Mouse (Mus musculus) kidney, postnatal 0 days (tissue): ENCODE results near the gene Pfn3. TPM values are rescaled to one million over a fixed set of nuclear protein-coding genes. Genes with fewer than 3 reads are reported as not detected.
"Not testable (repeated sequence)": the region's sequence is repeated elsewhere in the genome, so short reads cannot be mapped to it uniquely, and the experiment has no call there.

ENCODE experiments used
- ATAC-seq: fragments of 200-750 bp; cut with Nextera tagmentation; replicated peaks from 2 replicates; pipeline ENCODE4 v1.8.0; 2017; ENCODE audit warnings: low read depth, moderate number of reproducible peaks, moderate TSS enrichment, moderate library complexity; ENCODE audit not compliant: low FRiP score
- DNase-seq: peaks from one replicate; pipeline ENCODE4 v3.0.0-alpha.2; 2016; ENCODE audit warnings: low spot score
- H3K27ac ChIP-seq: fragments of 300-500 bp; sonication (generic); 2 replicates; pipeline ENCODE4 v1.5.1; 2014; ENCODE audit warnings: mild to moderate bottlenecking
- H3K27me3 ChIP-seq: fragments of 300-500 bp; sonication (generic); 2 replicates; pipeline ENCODE4 v1.6.1; 2014; ENCODE audit warnings: low read length, mixed read lengths; ENCODE audit not compliant: insufficient read depth
- H3K36me3 ChIP-seq: fragments of 300-500 bp; sonication (generic); 2 replicates; pipeline ENCODE4 v1.6.1; 2014; ENCODE audit warnings: low read length, mixed read lengths; ENCODE audit not compliant: insufficient read depth
- H3K4me1 ChIP-seq: fragments of 300-500 bp; sonication (generic); replicated peaks from 2 replicates; pipeline ENCODE4 v1.6.1; 2014; ENCODE audit warnings: antibody characterized with exemption, low read length, mixed read lengths; ENCODE audit not compliant: insufficient read depth
- H3K4me2 ChIP-seq: fragments of 300-500 bp; sonication (generic); 2 replicates; pipeline ENCODE4 v1.6.1; 2014; ENCODE audit warnings: mild to moderate bottlenecking, low read length, moderate library complexity, mixed read lengths
- H3K4me3 ChIP-seq: fragments of 300-500 bp; sonication (generic); replicated peaks from 2 replicates; pipeline ENCODE4 v1.5.1; 2014; ENCODE audit warnings: low read depth, low read length
- H3K9ac ChIP-seq: fragments of 300-500 bp; sonication (generic); 2 replicates; pipeline ENCODE4 v1.6.1; 2014; ENCODE audit warnings: low read depth, low read length
- H3K9me3 ChIP-seq: fragments of 300-500 bp; sonication (generic); replicated peaks from 2 replicates; pipeline ENCODE4 v1.6.1; 2016; ENCODE audit warnings: low read length, inconsistent platforms, mixed read lengths
- CTCF ChIP-seq: IDR thresholded peaks from 2 replicates; pipeline ENCODE4 v1.5.1; 2016; ENCODE audit warnings: antibody characterized with exemption, low read depth, mild to moderate bottlenecking, moderate library complexity
- WGBS: fragments of 180-500 bp; shearing (Covaris S2); extraction: QIAGEN DNeasy Blood & Tissue Kit; methylation state at CpG from one replicate; pipeline ENCODE4 v1.1.7; 2014; 5-methylcytosine and 5-hydroxymethylcytosine counted together
- polyA plus RNA-seq: library from polyadenylated mRNA; unstranded; fragments of >200 nt; fragmentation: Nextera tagmentation; extraction: Ambion mirVana; gene quantifications from 2 replicates; pipeline ENCODE4 v1.2.1, GENCODE M21; 2015

Pfn3 gene
- polyA plus RNA-seq, 1 experiment from 2014 or later: not detected

DNA sequence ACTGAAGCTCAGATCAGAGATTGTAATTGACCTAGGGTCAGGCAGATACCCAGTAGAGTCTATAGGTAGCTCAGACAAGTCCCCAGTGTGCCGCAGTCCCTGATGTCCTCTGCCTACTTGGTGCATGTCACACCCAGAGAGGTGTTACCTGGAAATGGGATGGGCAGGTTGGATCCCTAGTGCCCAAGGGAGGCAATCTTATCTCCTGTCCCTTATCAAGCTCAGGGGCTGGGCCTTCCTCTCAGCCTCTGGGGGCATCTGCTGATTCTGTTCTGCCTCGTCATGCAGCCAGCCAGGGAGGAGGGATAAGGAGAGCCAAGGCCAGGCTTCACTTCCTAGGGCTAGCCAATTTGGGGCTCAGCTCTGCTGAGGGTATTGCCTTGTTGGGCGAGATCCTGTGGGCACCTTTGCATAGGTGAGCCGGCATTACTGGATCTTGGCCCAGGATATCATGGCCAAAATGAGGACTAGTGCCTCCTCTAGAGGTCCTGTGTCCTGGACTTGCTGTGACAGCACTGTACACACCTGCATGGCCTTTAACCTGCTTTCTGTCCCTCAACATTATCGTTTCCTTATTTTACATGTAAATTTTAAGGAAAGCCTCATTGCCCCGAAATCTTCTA, 31.6 kb upstream of the Pfn3 start:
- no peak for TF ChIP-seq CTCF
- Histone ChIP-seq H3K9me3 (no peaks in the 10 kb centered on the region), H3K9ac (peak overlapping the region; percentile 93), H3K27me3 (no peaks in the 10 kb centered on the region), H3K4me2 (peak overlapping the region; percentile 87), H3K36me3 (peaks cover 13% of the 10 kb centered on the region), H3K4me1 (peaks cover 15% of the 10 kb centered on the region), H3K4me3 (peak overlapping the region; percentile 75; the same call in 1 of the 2 replicates), H3K27ac (no peak overlapping the region)
- ATAC-seq: no peak
- WGBS: 76% methylated on average over 6 of the region's 6 CpGs
- DNase-seq: no peak

DNA sequence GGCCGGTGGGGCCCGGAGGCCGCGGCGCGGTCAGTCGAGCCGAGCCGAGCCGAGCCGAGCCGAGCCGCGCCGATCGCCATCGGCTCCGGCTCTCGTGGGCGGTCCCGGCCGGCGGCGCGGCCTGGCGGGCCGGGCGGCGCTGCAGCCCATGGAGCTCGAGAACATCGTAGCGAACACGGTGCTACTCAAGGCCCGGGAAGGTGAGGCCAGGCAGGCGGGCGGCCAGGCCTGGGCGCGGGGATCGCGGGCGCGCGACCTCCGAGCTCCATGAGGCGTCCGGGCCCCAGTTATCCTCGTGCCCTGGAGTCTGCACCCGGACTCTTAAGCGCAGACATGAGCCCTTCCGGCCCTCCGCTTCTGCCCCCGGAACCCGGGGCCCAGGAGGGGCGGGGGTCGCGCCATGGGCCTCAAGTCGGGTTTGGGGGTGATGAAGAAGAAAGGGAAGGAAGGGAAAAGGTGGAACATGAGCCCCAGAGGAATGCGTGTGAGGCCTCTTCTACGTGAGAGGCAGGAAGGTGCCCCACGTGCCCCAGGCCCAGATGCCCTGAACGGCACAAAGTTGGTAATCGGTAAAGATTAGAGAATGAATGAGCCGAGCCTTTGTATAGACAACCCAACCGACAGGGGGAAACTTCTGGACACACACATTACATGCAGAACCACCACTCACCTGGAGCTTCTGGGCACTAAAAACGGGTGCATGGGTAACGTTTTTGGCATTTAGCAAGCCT, 30.5 kb upstream of the Pfn3 start:
- Histone ChIP-seq H3K9ac (peak overlapping the region; percentile 93), H3K4me3 (peak overlapping the region; percentile 75), H3K4me1 (peaks cover 15% of the 10 kb centered on the region), H3K9me3 (no peaks in the 10 kb centered on the region), H3K27ac (peak overlapping the region; percentile 94), H3K4me2 (peak overlapping the region; percentile 87), H3K36me3 (peaks cover 2% of the 10 kb centered on the region; the same call in 1 of the 2 replicates), H3K27me3 (no peaks in the 10 kb centered on the region)
- WGBS: under 1% methylated on average over 60 of the region's 66 CpGs
- ATAC-seq (no peak), DNase-seq (no peak)
- no peak for TF ChIP-seq CTCF

DNA sequence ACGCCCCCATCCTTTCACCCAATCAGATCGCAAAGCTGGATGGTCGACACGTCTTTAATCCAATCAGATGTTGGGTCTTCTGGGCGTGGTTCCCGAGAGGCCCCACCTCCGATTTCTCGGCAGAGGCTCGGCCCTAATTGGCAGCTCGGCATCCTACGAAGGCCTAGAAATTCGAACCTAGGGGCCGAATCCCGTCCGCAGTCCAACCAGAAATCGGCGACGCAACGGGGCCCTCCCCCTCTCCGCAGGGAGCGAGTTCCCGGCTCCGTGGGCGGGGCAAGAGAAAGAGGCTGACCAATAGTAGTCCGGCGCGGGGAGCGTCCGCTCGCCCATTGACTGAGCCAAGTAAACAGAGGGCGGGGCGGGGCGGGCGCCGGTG, 29.9 kb upstream of the Pfn3 start, which contains the start of gene Grk6:
Gene Grk6 (plus strand): TSS at position 136 of the 379 bp plus-strand sequence.
- peak; percentile 99 for DNase-seq
- no peaks in the 10 kb centered on the region for H3K27me3 ChIP-seq
- 0% methylated on average over 34 of the region's 35 CpGs for WGBS
- peak within 1 kb of the TSS; percentile 75 for H3K4me3 ChIP-seq
- peak within 1 kb of the TSS; percentile 93 for H3K9ac ChIP-seq
- H3K4me2 ChIP-seq: peak within 1 kb of the TSS; percentile 87
- H3K36me3 ChIP-seq: no peaks in the 10 kb centered on the region
- peak within 1 kb of the TSS; percentile 94 for H3K27ac ChIP-seq
- no peaks in the 10 kb centered on the region for H3K9me3 ChIP-seq
- TF ChIP-seq CTCF: no peak
- peaks cover 15% of the 10 kb centered on the region for H3K4me1 ChIP-seq
- ATAC-seq: peak; percentile 98

DNA sequence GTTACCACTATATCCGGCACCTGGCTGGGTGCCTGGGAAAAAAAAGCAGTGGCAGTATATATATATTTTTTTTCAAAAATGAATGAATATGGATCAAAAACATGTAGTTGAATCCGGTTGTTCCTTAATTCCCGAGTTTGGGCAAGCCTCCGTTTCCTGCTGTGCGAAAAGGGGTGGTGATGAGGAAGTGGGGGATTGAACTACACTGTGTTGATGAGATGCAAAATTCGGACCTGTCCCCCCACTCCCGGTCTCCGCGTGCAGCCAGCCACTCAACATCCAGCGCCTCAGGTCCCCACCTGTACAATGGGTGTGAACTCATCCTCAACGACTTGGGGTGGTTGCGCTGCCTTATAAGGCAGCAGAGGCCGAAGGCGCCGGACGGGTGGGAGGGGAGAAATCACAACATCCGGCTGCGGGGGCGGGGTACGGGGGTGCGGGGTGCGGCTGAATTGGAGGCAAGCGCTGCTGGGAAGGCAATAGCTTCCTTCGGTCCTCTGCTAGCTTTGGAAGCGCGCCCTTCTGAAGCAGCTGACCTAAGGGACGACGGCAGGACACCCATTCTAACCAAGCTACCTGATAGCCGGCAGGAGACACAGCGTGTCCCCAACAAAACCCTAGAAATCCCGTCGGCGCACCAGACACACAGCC, 29.4 kb upstream of the Pfn3 start:
- H3K4me3 ChIP-seq: peak overlapping the region; percentile 75
- DNase-seq: peak; percentile 91
- H3K9ac ChIP-seq: peak overlapping the region; percentile 57; the same call in 1 of the 2 replicates
- under 1% methylated on average over 33 of the region's 33 CpGs for WGBS
- peak overlapping the region; percentile 94 for H3K27ac ChIP-seq
- ATAC-seq: peak; percentile 68
- H3K36me3 ChIP-seq: no peaks in the 10 kb centered on the region
- H3K4me1 ChIP-seq: peaks cover 15% of the 10 kb centered on the region
- peak overlapping the region; percentile 69 for H3K4me2 ChIP-seq
- H3K27me3 ChIP-seq: no peaks in the 10 kb centered on the region
- no peaks in the 10 kb centered on the region for H3K9me3 ChIP-seq
- TF ChIP-seq CTCF: no peak

DNA sequence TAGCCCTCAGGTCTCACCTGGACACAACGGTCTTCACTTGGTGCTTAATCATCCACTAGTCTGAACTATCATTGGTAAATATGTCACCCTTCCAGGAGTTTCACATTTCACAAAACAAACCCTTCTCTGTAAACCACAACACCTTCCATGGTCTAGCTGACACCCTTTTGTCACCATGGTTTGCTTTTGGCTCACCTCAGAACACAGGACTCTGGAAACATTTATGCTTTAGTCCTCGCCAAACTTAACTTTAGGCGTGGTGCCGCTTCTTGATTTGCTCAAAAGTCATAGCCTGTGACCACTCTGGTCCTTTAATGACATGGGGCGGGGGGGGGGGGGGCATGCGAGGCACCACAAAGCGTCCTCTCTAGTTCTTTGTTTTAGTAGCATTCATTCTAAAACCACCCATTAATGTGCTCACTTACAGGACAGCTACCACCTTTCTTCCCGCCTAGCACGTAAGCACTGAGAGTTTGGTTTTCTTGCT, 28.8 kb upstream of the Pfn3 start:
- ATAC-seq (no peak), DNase-seq (no peak)
- H3K27me3 ChIP-seq: no peaks in the 10 kb centered on the region
- no peaks in the 10 kb centered on the region for H3K36me3 ChIP-seq
- H3K9me3 ChIP-seq: no peaks in the 10 kb centered on the region
- H3K27ac ChIP-seq: peak overlapping the region; percentile 94; the same call in 1 of the 2 replicates
- H3K4me3 ChIP-seq: peak overlapping the region; percentile 75
- no peak for TF ChIP-seq CTCF
- peak overlapping the region; percentile 69 for H3K4me2 ChIP-seq
- WGBS: 25% methylated on average over 9 of the region's 9 CpGs
- peaks cover 15% of the 10 kb centered on the region for H3K4me1 ChIP-seq
- peak overlapping the region; percentile 57; the same call in 1 of the 2 replicates for H3K9ac ChIP-seq

DNA sequence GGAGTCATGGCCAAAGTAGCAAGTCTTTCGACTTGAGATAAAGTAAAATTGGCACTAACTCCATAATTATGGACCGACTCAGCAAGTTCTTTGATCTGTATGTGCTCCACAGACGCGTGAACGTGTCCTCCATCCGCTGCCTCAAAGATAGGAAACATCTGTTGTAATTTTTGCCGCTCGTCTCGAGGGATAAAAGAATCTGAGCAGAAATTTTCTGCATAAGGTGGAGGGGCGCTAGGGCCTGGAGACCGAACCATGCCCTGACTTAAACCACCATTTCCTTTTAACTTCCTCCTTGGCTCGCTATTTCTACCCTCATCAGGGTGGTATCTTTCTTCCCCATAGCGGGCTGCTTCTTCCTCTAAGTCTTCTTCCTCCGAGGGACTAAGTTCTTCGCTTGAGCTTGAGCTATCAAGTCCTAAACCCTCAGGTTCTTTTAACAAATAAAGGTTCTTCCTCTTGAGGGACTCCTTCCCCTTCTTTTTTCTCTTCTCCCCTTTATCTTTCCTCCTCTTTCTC, 22.1 kb upstream of the Pfn3 start:
- not testable (repeated sequence) for H3K9me3 ChIP-seq, H3K27me3 ChIP-seq, H3K27ac ChIP-seq, ATAC-seq, DNase-seq, H3K36me3 ChIP-seq, H3K4me1 ChIP-seq, H3K9ac ChIP-seq, H3K4me2 ChIP-seq, H3K4me3 ChIP-seq
- 78% methylated on average over 14 of the region's 15 CpGs for WGBS
